Mouse (Mus musculus) activated CD4-positive, CD25-positive, alpha-beta regulatory T cell, adult 4 months (primary cell): ENCODE measurements around the gene Rcan1. TPM values are rescaled to one million over a fixed set of nuclear protein-coding genes. Genes with fewer than 3 reads are reported as not detected.

ENCODE experiments used
- ATAC-seq: one replicate; pipeline ENCODE4 v1.8.0; 2017
- polyA plus RNA-seq, 2 experiments: library from polyadenylated mRNA; unstranded; fragments of 100-300 nt; shearing (Covaris generic); gene quantifications; one replicate each; pipeline ENCODE4 v1.2.1; 2017

Gene Rcan1
- polyA plus RNA-seq, 2 experiments from 2014 or later = 2.3 to 2.9 TPM

DNA sequence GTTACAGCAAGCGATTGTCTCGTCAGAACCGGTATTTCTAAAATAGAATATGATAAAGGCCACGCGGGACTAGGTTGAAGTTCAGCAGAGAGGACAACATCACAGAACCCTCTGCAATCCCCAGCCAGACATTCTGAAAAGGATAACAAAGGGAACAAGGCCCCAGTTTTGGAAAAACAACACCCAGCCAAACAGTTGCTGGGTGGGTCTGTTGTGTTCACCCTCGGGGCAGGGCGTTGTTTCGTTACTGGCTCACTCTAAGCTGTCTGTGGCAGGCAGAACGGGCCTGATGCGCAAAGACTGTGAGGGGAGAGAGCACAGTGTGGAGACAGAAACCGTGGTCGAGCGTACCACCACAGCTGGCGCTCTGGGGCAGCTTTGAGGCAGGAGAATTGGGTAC, 2.2 kb downstream of the Rcan1 start:
- no peak for ATAC-seq

DNA sequence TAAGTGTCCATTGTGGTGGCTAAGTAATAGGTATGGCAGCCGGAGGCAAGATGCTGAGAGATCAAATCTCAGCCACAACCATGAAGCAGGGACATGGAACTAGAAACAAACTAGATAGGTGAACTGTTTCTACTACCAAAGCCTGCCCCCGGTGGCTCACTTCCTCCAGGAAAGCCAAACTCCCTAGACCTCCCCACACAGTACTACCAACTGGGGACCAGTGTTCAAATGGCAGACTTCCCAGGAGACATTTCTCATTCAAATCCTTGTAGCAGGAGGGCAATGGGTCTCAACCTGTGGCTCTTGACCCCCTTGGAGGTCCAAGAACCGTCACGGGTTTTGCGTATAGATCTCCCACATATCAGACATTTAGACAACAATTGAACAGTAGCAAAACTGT, 3.6 kb downstream of the Rcan1 start:
- ATAC-seq = no peak

DNA sequence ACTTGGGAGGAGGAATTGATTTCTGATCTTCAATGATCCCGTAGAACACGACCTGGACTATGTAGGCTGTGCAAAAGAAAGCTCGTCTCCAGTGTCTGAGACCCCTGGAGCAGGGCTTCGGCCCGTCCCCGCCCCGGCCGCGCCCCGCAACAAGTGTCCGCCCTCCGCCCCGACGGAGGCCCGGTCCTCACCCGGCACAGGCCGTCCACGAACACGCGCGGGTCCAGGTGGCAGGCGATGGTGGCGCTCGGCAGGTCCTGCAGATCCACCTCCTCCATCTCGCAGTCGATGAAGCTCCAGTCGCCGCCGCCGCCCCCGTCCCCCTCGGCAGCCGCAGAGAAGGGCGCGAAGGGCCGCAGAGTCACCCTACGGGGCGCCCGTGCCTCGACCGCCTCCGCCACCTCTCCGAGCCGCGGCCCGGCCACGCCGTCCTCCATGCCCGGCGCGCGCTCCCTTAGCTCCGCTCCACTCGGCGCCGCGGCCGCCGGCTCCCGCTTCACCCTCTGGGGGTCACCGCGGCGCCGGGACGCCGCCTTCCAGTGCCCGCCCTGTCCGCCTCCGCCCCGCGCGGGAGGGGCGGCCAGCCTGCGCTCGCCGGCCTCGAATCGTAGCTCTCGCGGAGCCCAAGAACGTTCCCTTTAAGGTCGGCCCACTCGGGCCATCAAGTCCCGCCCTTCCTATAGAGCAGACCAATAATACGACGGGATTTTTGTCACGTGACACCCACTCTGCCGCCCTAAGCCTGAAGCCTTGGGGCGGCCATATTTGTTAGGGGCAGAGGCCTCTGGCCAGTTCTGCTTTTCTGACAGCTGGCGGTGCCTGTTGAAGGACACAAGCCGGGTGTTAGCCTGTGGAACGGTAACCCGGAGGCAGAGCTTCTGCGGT, 4.8 kb downstream of the Rcan1 start:
- ATAC-seq = peak; percentile 99

GRCm38 (mm10) chr16:92465226-92465625, 5.4 kb downstream of the Rcan1 start:
- no peak for ATAC-seq

DNA sequence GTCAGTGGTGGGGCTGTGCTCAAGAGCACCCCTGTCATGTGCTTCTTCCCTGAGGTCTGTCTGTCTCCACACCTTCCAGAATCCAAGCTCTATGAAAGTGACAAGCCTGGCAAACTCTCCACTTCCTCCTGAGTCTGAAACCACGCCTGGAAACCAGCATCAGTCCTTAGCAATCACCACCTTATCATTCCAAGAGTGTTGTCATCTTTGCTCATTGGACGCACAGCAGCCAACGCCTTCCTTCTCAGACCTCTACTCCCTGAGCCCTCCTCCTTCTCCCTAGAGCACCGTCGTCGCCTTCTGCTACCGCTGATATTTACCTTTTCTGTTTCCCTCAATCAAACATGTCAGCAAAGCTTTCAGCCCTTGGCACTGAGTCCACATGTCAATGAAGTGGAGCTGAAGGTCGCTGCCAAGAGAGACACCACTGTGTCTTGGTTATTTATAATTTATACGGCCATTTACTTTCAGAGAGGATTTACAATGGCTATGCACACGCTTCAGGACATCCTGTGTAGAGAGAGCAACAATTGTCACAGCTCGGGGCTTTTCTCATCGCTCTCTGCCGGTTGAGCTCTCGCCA, 6.2 kb downstream of the Rcan1 start:
- no peak for ATAC-seq

- ATAC-seq = no peak
Measured at GRCm38 (mm10) chr16:92461412-92461811, 9.3 kb downstream of the Rcan1 start.

DNA sequence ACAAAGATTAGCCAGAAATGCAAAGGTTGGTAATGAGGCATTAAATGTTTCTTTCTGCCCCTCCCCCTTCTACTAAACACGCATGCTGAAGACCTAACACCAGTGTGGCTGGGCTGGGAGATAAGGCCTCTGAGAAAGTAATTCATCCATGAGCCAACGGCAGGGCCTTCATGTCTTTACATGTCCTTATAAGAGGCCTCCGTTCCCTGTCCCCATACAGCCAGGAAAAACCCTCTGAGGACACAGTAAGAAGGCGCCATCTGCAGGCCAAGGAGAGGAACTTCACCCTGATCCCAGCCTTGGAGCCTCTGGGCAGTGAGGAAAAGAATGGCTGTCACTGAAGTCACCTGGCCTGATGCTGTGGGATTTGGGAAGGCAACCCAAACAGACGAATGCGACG, 13.1 kb downstream of the Rcan1 start:
- ATAC-seq = peak; percentile 68

- no peak for ATAC-seq
Measured at GRCm38 (mm10) chr16:92455969-92456368, 14.7 kb downstream of the Rcan1 start.

DNA sequence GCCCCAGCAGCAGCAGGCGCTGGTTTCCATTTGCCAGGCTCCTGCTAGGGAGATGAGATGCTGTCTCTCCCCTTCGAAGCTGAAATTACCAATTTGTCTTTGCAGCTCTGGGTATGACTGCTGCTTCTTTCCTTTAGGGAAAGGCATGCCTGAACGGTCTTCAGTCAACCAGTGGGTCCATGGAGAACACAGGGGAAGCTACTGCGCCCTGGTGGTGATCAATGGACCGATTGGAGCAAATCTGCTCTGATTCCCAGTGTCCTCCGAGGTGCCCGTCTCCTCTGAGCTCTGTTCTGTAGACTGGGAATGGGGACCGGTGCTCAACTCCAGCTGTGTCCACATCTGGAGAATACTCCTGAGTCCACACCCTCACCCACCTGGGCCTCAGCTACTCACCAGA, 15.2 kb downstream of the Rcan1 start:
- no peak for ATAC-seq

GRCm38 (mm10) chr16:92454495-92454894, 16.2 kb downstream of the Rcan1 start:
- no peak for ATAC-seq

- ATAC-seq = no peak
Measured at GRCm38 (mm10) chr16:92454002-92454401, 16.7 kb downstream of the Rcan1 start.

- ATAC-seq = no peak
Measured at GRCm38 (mm10) chr16:92452609-92453008, 18.1 kb downstream of the Rcan1 start.

DNA sequence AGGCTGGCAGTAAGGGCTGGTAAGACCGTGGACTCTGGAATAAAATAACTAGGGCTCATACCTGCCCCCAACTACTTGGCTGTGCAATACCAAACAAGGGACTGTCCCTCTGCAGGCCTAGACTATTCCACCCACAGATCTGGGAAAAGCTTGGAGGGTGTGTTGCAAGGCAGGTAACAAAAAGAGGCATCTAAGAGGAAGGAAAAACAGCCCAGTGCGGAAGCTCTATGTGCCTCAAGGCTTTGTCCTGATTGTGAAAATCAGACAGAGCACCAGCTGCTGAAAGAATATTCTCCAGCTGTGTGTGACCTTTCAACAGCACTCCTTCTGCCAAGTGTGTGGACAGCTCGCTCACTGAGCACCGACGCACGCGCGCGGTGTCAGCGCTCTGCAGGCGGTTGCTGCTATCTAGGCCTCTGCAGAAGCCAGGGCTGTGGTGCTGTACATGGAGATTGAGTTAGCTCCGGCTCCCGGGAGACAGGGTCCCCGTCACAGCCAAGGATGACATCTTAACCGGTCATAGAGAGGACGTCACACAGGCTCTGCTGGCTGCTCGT, 19.1 kb downstream of the Rcan1 start:
- no peak for ATAC-seq

- no peak for ATAC-seq
Measured at GRCm38 (mm10) chr16:92450331-92450730, 20.3 kb downstream of the Rcan1 start.

- ATAC-seq = no peak
Measured at GRCm38 (mm10) chr16:92449080-92449479, 21.6 kb downstream of the Rcan1 start.

DNA sequence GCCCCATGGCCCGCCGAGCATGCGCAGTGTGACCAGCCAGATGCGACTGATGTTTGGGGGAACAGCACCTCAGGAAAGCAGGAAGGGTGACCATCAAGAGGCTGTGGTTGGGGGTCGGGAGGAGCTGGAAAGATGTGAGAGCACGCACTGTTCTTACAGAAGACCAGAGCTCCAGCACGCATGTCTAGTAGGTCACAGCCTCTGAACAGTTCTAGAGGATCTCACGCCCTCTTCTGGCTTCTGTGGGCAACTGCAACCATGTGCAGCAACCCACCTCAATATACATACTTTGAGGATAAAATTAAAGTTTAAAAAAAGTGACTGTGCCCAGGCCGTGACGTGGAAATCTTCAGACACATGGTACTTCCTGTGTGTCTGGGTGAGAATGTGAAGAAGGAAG, 25.3 kb downstream of the Rcan1 start:
- ATAC-seq = no peak

GRCm38 (mm10) chr16:92443644-92444113, 27.0 kb downstream of the Rcan1 start:
- ATAC-seq = peak; percentile 87

DNA sequence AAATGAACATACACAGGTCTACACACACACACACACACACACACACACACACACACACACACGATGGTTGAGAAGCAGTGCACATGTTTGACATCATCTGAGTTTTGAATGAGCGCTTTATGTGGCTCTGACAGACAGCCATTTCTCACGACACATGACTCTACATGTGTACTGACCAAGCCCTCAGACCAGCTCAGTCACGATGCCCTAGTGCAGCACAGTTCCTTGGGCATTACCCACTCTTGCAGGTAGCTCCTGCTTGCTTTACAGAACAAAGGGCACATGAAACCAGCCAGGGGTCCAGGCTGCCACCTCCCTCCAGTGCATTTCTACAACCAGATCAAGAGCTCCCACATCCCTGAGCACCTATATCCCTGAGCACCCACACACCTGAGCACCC, 27.7 kb downstream of the Rcan1 start:
- ATAC-seq = no peak

DNA sequence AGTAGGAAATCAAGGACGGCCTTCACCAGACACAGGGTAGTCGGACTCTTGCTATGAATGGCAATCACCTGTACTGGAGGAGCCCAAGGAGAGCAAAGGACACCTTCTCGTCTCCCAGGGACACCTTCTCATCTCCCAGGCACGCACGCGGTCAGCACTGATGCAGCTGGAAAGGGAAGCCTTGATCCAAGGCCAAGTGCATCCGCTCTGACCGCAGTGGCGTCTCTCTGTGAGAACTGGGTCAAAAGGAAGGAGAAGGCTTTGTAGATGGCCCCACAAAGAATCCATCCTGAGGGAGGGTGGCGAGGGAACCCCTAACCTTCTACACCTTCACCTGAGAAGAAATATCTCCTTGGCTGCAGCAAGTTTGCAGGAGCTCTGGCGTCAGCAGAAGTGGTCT, 28.5 kb downstream of the Rcan1 start:
- ATAC-seq = no peak

- ATAC-seq = no peak
Measured at GRCm38 (mm10) chr16:92441203-92441602, 29.5 kb downstream of the Rcan1 start.

- no peak for ATAC-seq
Measured at GRCm38 (mm10) chr16:92440229-92440628, 30.4 kb downstream of the Rcan1 start.

GRCm38 (mm10) chr16:92439775-92440174, 30.9 kb downstream of the Rcan1 start:
- no peak for ATAC-seq

DNA sequence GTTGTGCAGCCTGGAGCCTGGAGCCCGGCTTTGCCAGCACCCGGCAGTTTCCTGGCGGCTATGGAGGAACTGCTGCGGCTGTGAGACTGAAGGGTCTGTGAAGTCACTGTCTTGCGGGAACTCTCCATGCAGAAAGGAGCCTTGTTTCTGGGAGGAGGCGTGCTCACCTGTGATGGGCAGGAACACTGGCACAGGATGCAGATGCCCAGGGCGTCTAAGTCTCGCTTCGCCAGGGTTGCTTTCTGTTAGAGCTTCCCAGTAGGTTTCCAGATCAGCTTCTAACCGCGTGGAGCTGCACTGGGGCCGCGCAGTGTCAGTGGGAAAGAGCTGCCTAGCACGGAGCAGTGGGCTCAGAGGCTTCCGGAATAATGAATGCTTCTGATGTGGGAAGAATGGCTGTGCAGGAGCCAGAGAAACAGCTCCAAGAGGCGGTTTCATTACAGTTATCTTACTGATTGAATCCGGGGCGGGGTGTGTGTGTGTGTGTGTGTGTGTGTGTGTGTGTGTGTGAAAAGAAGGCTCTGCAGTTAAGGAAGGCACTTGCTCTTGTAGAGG, 35.2 kb downstream of the Rcan1 start:
- no peak for ATAC-seq

DNA sequence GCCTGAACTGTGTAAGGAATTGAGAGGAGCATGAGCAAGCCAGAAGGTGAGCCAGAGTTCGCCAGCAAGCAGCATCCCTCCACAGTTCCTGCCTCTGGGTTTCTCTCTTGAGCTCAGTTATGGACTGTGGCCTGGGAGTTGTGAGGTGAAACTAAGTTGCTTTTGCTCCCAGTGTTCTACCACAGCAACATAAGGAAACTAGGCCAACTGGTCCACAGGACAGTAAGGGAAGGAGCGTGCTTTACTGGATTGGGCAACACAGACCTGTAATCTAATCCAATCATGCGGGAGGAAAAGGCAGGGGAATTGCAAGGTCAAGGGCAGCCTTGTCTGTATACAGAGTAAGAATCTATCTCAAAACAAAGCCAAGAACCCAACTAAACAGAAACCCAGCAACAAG, 37.5 kb downstream of the Rcan1 start:
- ATAC-seq = no peak
